Mouse (Mus musculus) duodenum, adult 2 months (tissue): ENCODE measurements around the gene Cldn34c4. TPM values are rescaled to one million over a fixed set of nuclear protein-coding genes. Genes with fewer than 3 reads are reported as not detected.

Experiments used
- polyA plus RNA-seq: library from polyadenylated mRNA; depleted of rRNA; stranded (reverse); fragments of >200 nt; gene quantifications from 2 replicates; pipeline ENCODE4 v1.2.3, GENCODE M21; 2012; ENCODE audit warnings: low replicate concordance; rRNA removed

Gene Cldn34c4
- polyA plus RNA-seq = not detected in 2 replicates

GRCm38 (mm10) chrX:127736454-127736853 lies at the start of gene Cldn34c4:
Gene Cldn34c4, minus strand, starts transcription at chrX:127736554.

